Mouse (Mus musculus) liver, adult 2 months (tissue): Measurements from ENCODE around the gene Bbc3.

Source experiments
- CTCF ChIP-seq: fragments of 200-500 bp; IDR thresholded peaks from 2 replicates; pipeline ENCODE4 v1.5.1; 2011; ENCODE audit warnings: low read depth, low read length, control low read depth
- POLR2A ChIP-seq: fragments of 200-500 bp; IDR thresholded peaks from 2 replicates; pipeline ENCODE4 v1.6.1; 2011; ENCODE audit warnings: low read length, control low read depth; ENCODE audit not compliant: insufficient read depth; ENCODE audit errors: extremely low read depth

GRCm38 (mm10) chr7:16297616-16298015, 10.6 kb upstream of the Bbc3 start:
- TF ChIP-seq POLR2A (no peak), CTCF (no peak)
